Mouse (Mus musculus) kidney, adult 2 months (tissue): ENCODE results near the gene Kdelr3. TPM values are rescaled to one million over a fixed set of nuclear protein-coding genes. Genes with fewer than 3 reads are reported as not detected.

ENCODE experiments used
- DNase-seq: peaks from one replicate; pipeline ENCODE4 v3.0.0; 2021
- H3K27ac ChIP-seq: fragments of 200-500 bp; 2 replicates; pipeline ENCODE4 v1.5.1; 2012; ENCODE audit warnings: low read depth, low read length, control low read depth, inconsistent platforms; ENCODE audit not compliant: insufficient read depth
- H3K27me3 ChIP-seq: fragments of 200-500 bp; replicated peaks from 2 replicates; pipeline ENCODE4 v1.6.1; 2012; ENCODE audit warnings: mild to moderate bottlenecking, moderate library complexity, low read length, inconsistent platforms; ENCODE audit not compliant: control insufficient read depth, insufficient read depth
- H3K36me3 ChIP-seq: fragments of 200-500 bp; 2 replicates; pipeline ENCODE4 v1.6.1; 2012; ENCODE audit warnings: mild to moderate bottlenecking, moderate library complexity, low read length, inconsistent platforms; ENCODE audit not compliant: control insufficient read depth, insufficient read depth
- H3K4me1 ChIP-seq: fragments of 200-500 bp; 2 replicates; pipeline ENCODE4 v1.6.1; 2011; ENCODE audit warnings: low read length; ENCODE audit not compliant: control insufficient read depth, insufficient read depth
- H3K4me3 ChIP-seq: fragments of 200-500 bp; 2 replicates; pipeline ENCODE4 v1.5.1; 2011; ENCODE audit warnings: mild to moderate bottlenecking, low read depth, low read length, control low read depth; ENCODE audit not compliant: insufficient read depth
- CTCF ChIP-seq: fragments of 200-500 bp; conservative IDR thresholded peaks from 2 replicates; pipeline ENCODE4 v1.5.1; 2011; ENCODE audit warnings: low read depth, mild to moderate bottlenecking, control low read depth, low read length, moderate library complexity, mixed read lengths; ENCODE audit not compliant: insufficient read depth, insufficient read length
- POLR2A ChIP-seq: fragments of 200-500 bp; IDR thresholded peaks from one replicate; pipeline ENCODE4 v1.6.1; 2011; ENCODE audit warnings: low read depth, low read length, control low read depth
- WGBS: fragments of 180-500 bp; shearing (Covaris S2); methylation state at CpG from one replicate; pipeline ENCODE4 v1.1.7; 2018; 5-methylcytosine and 5-hydroxymethylcytosine counted together
- polyA plus RNA-seq: library from polyadenylated mRNA; depleted of rRNA; stranded (reverse); fragments of >200 nt; gene quantifications from 2 replicates; pipeline ENCODE4 v1.2.3, GENCODE M21; 2012

Kdelr3 gene
- polyA plus RNA-seq, 1 experiment = 5.9 TPM

GRCm38 (mm10) chr15:79473638-79474355 is 42.4 kb upstream of the Kdelr3 start:
- Histone ChIP-seq H3K4me3 (no peak overlapping the region), H3K27me3 (no peaks in the 10 kb centered on the region), H3K27ac (no peak overlapping the region), H3K4me1 (no peaks in the 10 kb centered on the region), H3K36me3 (no peaks in the 10 kb centered on the region)
- TF ChIP-seq POLR2A = no peak
- TF ChIP-seq CTCF = 0 out of 2 replicates have a peak, but pooled peaks have one; percentile 9
- no peak for DNase-seq
- 57% methylated on average over 12 of the region's 12 CpGs for WGBS

GRCm38 (mm10) chr15:79477227-79477626 is 39.0 kb upstream of the Kdelr3 start:
- Histone ChIP-seq H3K4me3 (no peak overlapping the region), H3K4me1 (no peaks in the 10 kb centered on the region), H3K36me3 (no peaks in the 10 kb centered on the region), H3K27ac (no peak overlapping the region), H3K27me3 (no peaks in the 10 kb centered on the region)
- 51% methylated on average over 6 of the region's 6 CpGs for WGBS
- DNase-seq = no peak
- no peak for TF ChIP-seq CTCF
- no peak for TF ChIP-seq POLR2A

- H3K27me3 ChIP-seq = no peaks in the 10 kb centered on the region
- TF ChIP-seq POLR2A = no peak
- no peak for TF ChIP-seq CTCF
- 17% methylated on average over 15 of the region's 15 CpGs for WGBS
- no peak for DNase-seq
- no peaks in the 10 kb centered on the region for H3K4me1 ChIP-seq
- no peak overlapping the region for H3K4me3 ChIP-seq
- H3K36me3 ChIP-seq = no peaks in the 10 kb centered on the region
- no peak overlapping the region for H3K27ac ChIP-seq
Measured at GRCm38 (mm10) chr15:79481181-79481688, 35.0 kb upstream of the Kdelr3 start.

GRCm38 (mm10) chr15:79489463-79489862 is 26.7 kb upstream of the Kdelr3 start:
- Histone ChIP-seq H3K27me3 (no peaks in the 10 kb centered on the region), H3K4me3 (no peak overlapping the region), H3K36me3 (no peaks in the 10 kb centered on the region), H3K27ac (no peak overlapping the region), H3K4me1 (no peaks in the 10 kb centered on the region)
- WGBS = 72% methylated on average over 11 of the region's 11 CpGs
- no peak for DNase-seq
- no peak for TF ChIP-seq POLR2A
- no peak for TF ChIP-seq CTCF

GRCm38 (mm10) chr15:79493527-79493926 is 22.7 kb upstream of the Kdelr3 start:
- 30% methylated on average over 18 of the region's 18 CpGs for WGBS
- Histone ChIP-seq H3K36me3 (no peaks in the 10 kb centered on the region), H3K4me1 (no peaks in the 10 kb centered on the region), H3K4me3 (no peak overlapping the region), H3K27ac (no peak overlapping the region), H3K27me3 (no peaks in the 10 kb centered on the region)
- TF ChIP-seq CTCF (no peak), POLR2A (no peak)
- DNase-seq = no peak

- Histone ChIP-seq H3K27me3 (0 out of 2 replicates have a peak, but pooled peaks cover under 1% of the 10 kb centered on the region), H3K36me3 (no peaks in the 10 kb centered on the region), H3K4me3 (no peak overlapping the region), H3K27ac (no peak overlapping the region), H3K4me1 (0 out of 2 replicates have a peak, but pooled peaks cover 2% of the 10 kb centered on the region)
- 78% methylated on average over 17 of the region's 17 CpGs for WGBS
- DNase-seq = no peak
- TF ChIP-seq POLR2A (no peak), CTCF (no peak)
Measured at GRCm38 (mm10) chr15:79500110-79500509, 16.1 kb upstream of the Kdelr3 start.

- whole genome bisulfite sequencing = 27% methylated on average over 18 of the region's 18 CpGs
- TF ChIP-seq CTCF (no peak), POLR2A (no peak)
- Histone ChIP-seq H3K27me3 (peaks cover 5% of the 10 kb centered on the region; the same call in 1 of the 2 replicates), H3K27ac (no peak overlapping the region), H3K4me1 (peaks cover 2% of the 10 kb centered on the region; the same call in 1 of the 2 replicates), H3K36me3 (no peaks in the 10 kb centered on the region), H3K4me3 (no peak overlapping the region)
- DNase-seq = no peak
Measured at GRCm38 (mm10) chr15:79502891-79503341, 13.3 kb upstream of the Kdelr3 start.
